Mouse (Mus musculus): ENCODE measurements at regions not wholly inside any gene's neighbourhood (a gene's known extent, or its start where the extent isn't known, plus 50 kb on each side); places are given as distances from the start of the nearest gene placed in this dataset.

GRCm38 (mm10) chr1:30517348-30517747 is 356.4 kb downstream of the Phf3 start:
- TF ChIP-seq ETS1 (conservative IDR thresholded peaks at IDR 0.05; ENCODE audit: low read depth, low read length): no peak
- no peak for TF ChIP-seq MYC (IDR thresholded peaks at IDR 0.05; ENCODE audit: low read depth, low read length)
- no peak for TF ChIP-seq KAT2A (IDR thresholded peaks at IDR 0.05; ENCODE audit: insufficient replicate concordance, low read length)
- no peak for TF ChIP-seq ZMIZ1 (IDR thresholded peaks at IDR 0.05; ENCODE audit: low read depth, low read length)
- no peak for TF ChIP-seq MAX (IDR thresholded peaks at IDR 0.05; ENCODE audit: low read length)
- no peak for TF ChIP-seq SMC3 (IDR thresholded peaks at IDR 0.05; ENCODE audit: low read depth, low read length)
- no peak for TF ChIP-seq JUN (IDR thresholded peaks at IDR 0.05; ENCODE audit: insufficient read depth, low read depth, low read length)
- TF ChIP-seq USF1 (IDR thresholded peaks at IDR 0.05; ENCODE audit: low read depth, low read length): no peak
- TF ChIP-seq CTCF (conservative IDR thresholded peaks at IDR 0.05 in 1 of 2, IDR thresholded peaks at IDR 0.05 in 1 of 2; ENCODE audit: low read depth in 2 of 2, low read length in 2 of 2): no peak
- no peak for TF ChIP-seq NELFE (IDR thresholded peaks at IDR 0.05; ENCODE audit: low read depth, low read length)
- no peak for TF ChIP-seq MAZ (IDR thresholded peaks at IDR 0.05; ENCODE audit: low read depth, low read length)
- dilution Hi-C loops (cut with MboI; ENCODE audit: extremely low pct_ligation_motif_present, extremely low pct_unique_long_range_greater_than_20kb, low sequenced_read_pairs): no loop called here
- no peak overlapping the region for H3K9ac ChIP-seq (ENCODE audit: insufficient read depth, low read depth)
- in situ Hi-C loops (cut with MboI; ENCODE audit: low pct_ligation_motif_present, low pct_unique_long_range_greater_than_20kb, low sequenced_read_pairs): no loop called here
- no peak overlapping the region for H3K4me2 ChIP-seq (ENCODE audit: insufficient read depth, low read depth, poor library complexity, severe bottlenecking)
- no peak overlapping the region for H3K4me3 ChIP-seq (replicated peaks in 1 of 3; ENCODE audit: low read depth in 2 of 3, low read length in 2 of 3, poor library complexity in 1 of 3)
- H3K4me1 ChIP-seq (ENCODE audit: control insufficient read depth in 1 of 2, insufficient read depth in 2 of 2): no peaks in the 10 kb centered on the region
- DNase-seq (ENCODE audit: extremely low read depth): no peak
- no peaks in the 10 kb centered on the region for H3K36me3 ChIP-seq (replicated peaks in 1 of 2; ENCODE audit: control insufficient read depth in 1 of 2, insufficient read depth in 1 of 2, low read length in 1 of 2)
- no peak overlapping the region for H3K27ac ChIP-seq (ENCODE audit: insufficient read depth, low read depth)
- no peaks in the 10 kb centered on the region for H3K9me3 ChIP-seq (replicated peaks; ENCODE audit: low read length)
- H3K27me3 ChIP-seq (replicated peaks): no peaks in the 10 kb centered on the region
- no peaks in the 10 kb centered on the region for H3K79me2 ChIP-seq (replicated peaks; ENCODE audit: control insufficient read depth, extremely low read depth, insufficient read depth, poor library complexity, severe bottlenecking)

- Histone ChIP-seq H3K4me1 (ENCODE audit: control insufficient read depth in 1 of 2, insufficient read depth in 2 of 2) (no peaks in the 10 kb centered on the region), H3K4me3 (replicated peaks in 1 of 3; ENCODE audit: low read depth in 2 of 3, low read length in 2 of 3, poor library complexity in 1 of 3) (no peak overlapping the region), H3K9ac (ENCODE audit: insufficient read depth, low read depth) (no peak overlapping the region), H3K27me3 (replicated peaks) (no peaks in the 10 kb centered on the region), H3K36me3 (replicated peaks in 1 of 2; ENCODE audit: control insufficient read depth in 1 of 2, insufficient read depth in 1 of 2, low read length in 1 of 2) (no peaks in the 10 kb centered on the region), H3K9me3 (replicated peaks; ENCODE audit: low read length) (no peaks in the 10 kb centered on the region), H3K79me2 (replicated peaks; ENCODE audit: control insufficient read depth, extremely low read depth, insufficient read depth, poor library complexity, severe bottlenecking) (no peaks in the 10 kb centered on the region), H3K4me2 (ENCODE audit: insufficient read depth, low read depth, poor library complexity, severe bottlenecking) (no peak overlapping the region), H3K27ac (ENCODE audit: insufficient read depth, low read depth) (no peak overlapping the region)
- in situ Hi-C loops (cut with MboI; ENCODE audit: low pct_ligation_motif_present, low pct_unique_long_range_greater_than_20kb, low sequenced_read_pairs) (no loop called here), dilution Hi-C loops (cut with MboI; ENCODE audit: extremely low pct_ligation_motif_present, extremely low pct_unique_long_range_greater_than_20kb, low sequenced_read_pairs) (no loop called here)
- TF ChIP-seq KAT2A (IDR thresholded peaks at IDR 0.05; ENCODE audit: insufficient replicate concordance, low read length) (no peak), USF2 (conservative IDR thresholded peaks at IDR 0.05; ENCODE audit: low read depth, low read length) (no peak), IRF4 (IDR thresholded peaks at IDR 0.05; ENCODE audit: low read depth, low read length) (no peak), UBTF (IDR thresholded peaks at IDR 0.05; ENCODE audit: low read depth, low read length) (no peak), PAX5 (IDR thresholded peaks at IDR 0.05; ENCODE audit: low read length) (no peak), ETS1 (conservative IDR thresholded peaks at IDR 0.05; ENCODE audit: low read depth, low read length) (no peak), MXI1 (IDR thresholded peaks at IDR 0.05; ENCODE audit: low read depth, low read length) (no peak), MAX (IDR thresholded peaks at IDR 0.05; ENCODE audit: low read length) (no peak), NELFE (IDR thresholded peaks at IDR 0.05; ENCODE audit: low read depth, low read length) (no peak), MAZ (IDR thresholded peaks at IDR 0.05; ENCODE audit: low read depth, low read length) (no peak), MAFK (IDR thresholded peaks at IDR 0.05; ENCODE audit: insufficient replicate concordance, low read length) (no peak), NRF1 (IDR thresholded peaks at IDR 0.05; ENCODE audit: low read depth, low read length) (no peak), EP300 (IDR thresholded peaks at IDR 0.05; ENCODE audit: low read length) (no peak), TBP (conservative IDR thresholded peaks at IDR 0.05; ENCODE audit: low read depth, low read length) (no peak), MEF2A (IDR thresholded peaks at IDR 0.05; ENCODE audit: borderline replicate concordance, low read depth, low read length) (no peak), ELF1 (IDR thresholded peaks at IDR 0.05; ENCODE audit: low read depth, low read length) (no peak), CTCF (conservative IDR thresholded peaks at IDR 0.05 in 1 of 2, IDR thresholded peaks at IDR 0.05 in 1 of 2; ENCODE audit: low read depth in 2 of 2, low read length in 2 of 2) (no peak), USF1 (IDR thresholded peaks at IDR 0.05; ENCODE audit: low read depth, low read length) (no peak), RCOR1 (conservative IDR thresholded peaks at IDR 0.05; ENCODE audit: low read depth, low read length) (no peak)
- no peak for DNase-seq (ENCODE audit: extremely low read depth)
Observed at GRCm38 (mm10) chr1:30515846-30516245, 357.9 kb downstream of the Phf3 start.
